Mouse (Mus musculus): ENCODE data around the gene Sub1. TPM values are rescaled to one million over a fixed set of nuclear protein-coding genes. Genes with fewer than 3 reads are reported as not detected.
A peak's percentile ranks its signal among the peaks of the same experiment; 100 is the strongest.

Sub1 gene
- polyA plus RNA-seq (2015; fragmentation: Nextera tagmentation; extraction: Ambion mirVana), result 469 and 476 TPM in 2 replicates

- H3K27ac ChIP-seq, result peak within 1 kb of the TSS; percentile 83
- no peak for ATAC-seq (replicated peaks)
- peaks cover 25% of the 10 kb centered on the region for H3K4me1 ChIP-seq
- H3K36me3 ChIP-seq (replicated peaks), result peaks cover 3% of the 10 kb centered on the region; the same call in 1 of the 2 replicates
- peak within 1 kb of the TSS; percentile 67 for H3K4me2 ChIP-seq
- no peaks in the 10 kb centered on the region for H3K27me3 ChIP-seq (replicated peaks)
- H3K4me3 ChIP-seq, result peak within 1 kb of the TSS; percentile 64
- H3K9me3 ChIP-seq, result no peaks in the 10 kb centered on the region
- H3K9ac ChIP-seq, result peak within 1 kb of the TSS; percentile 68
- 89% methylated on average over 7 of the region's 7 CpGs for WGBS
Measured at GRCm38 (mm10) chr15:11996883-11997282, at the start of gene Sub1. Gene Sub1 (minus strand): TSS chr15:11996983.

GRCm38 (mm10) chr15:12040407-12040710 lies 43.6 kb upstream of the Sub1 start:
- Histone ChIP-seq H3K4me3 (no peak overlapping the region), H3K4me2 (no peak overlapping the region), H3K27ac (peak overlapping the region; percentile 81), H3K9me3 (no peaks in the 10 kb centered on the region), H3K27me3 (replicated peaks) (no peaks in the 10 kb centered on the region), H3K4me1 (peaks cover 21% of the 10 kb centered on the region), H3K36me3 (replicated peaks) (no peaks in the 10 kb centered on the region), H3K9ac (no peak overlapping the region)
- 41% methylated on average over 5 of the region's 5 CpGs for WGBS
- peak; percentile 28 for ATAC-seq (replicated peaks)

- peak; percentile 86 for ATAC-seq (replicated peaks)
- 48% methylated on average over 15 of the region's 15 CpGs for WGBS
- H3K4me3 ChIP-seq, result no peak overlapping the region
- peaks cover 21% of the 10 kb centered on the region for H3K4me1 ChIP-seq
- H3K27ac ChIP-seq, result peak overlapping the region; percentile 81
- no peaks in the 10 kb centered on the region for H3K9me3 ChIP-seq
- H3K27me3 ChIP-seq (replicated peaks), result no peaks in the 10 kb centered on the region
- H3K9ac ChIP-seq, result no peak overlapping the region
- no peaks in the 10 kb centered on the region for H3K36me3 ChIP-seq (replicated peaks)
- H3K4me2 ChIP-seq, result peak overlapping the region; percentile 36
Measured at GRCm38 (mm10) chr15:12039671-12040406, 43.1 kb upstream of the Sub1 start.

DNA sequence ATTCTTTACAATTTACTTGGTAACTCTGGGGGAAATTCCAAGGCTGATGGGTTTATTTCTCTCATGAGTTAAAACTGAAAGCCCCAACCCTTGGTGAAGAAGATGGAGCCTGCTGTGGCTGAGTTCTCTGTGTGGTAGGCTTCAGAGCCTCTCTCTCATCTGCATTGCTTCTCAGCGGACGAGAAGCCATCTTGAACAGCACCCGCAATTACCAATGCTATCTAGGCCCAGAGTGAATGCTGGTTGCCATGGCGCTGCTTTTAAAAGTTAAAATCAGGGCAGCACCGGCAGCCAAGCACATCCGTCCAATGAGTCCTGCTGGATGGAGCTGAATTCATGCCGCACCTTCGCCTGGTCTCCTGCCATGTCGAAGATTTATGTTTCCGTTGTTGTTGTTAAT lies 42.5 kb upstream of the Sub1 start:
- no peaks in the 10 kb centered on the region for H3K36me3 ChIP-seq (replicated peaks)
- ATAC-seq (replicated peaks), result peak; percentile 75
- H3K4me2 ChIP-seq, result peak overlapping the region; percentile 36
- peak overlapping the region; percentile 81 for H3K27ac ChIP-seq
- H3K4me1 ChIP-seq, result peaks cover 21% of the 10 kb centered on the region
- 42% methylated on average over 10 of the region's 10 CpGs for WGBS
- no peak overlapping the region for H3K4me3 ChIP-seq
- no peaks in the 10 kb centered on the region for H3K27me3 ChIP-seq (replicated peaks)
- H3K9me3 ChIP-seq, result no peaks in the 10 kb centered on the region
- no peak overlapping the region for H3K9ac ChIP-seq

GRCm38 (mm10) chr15:12037866-12038625 lies 41.3 kb upstream of the Sub1 start:
- no peak for ATAC-seq (replicated peaks)
- no peak overlapping the region for H3K27ac ChIP-seq
- 79% methylated on average over 10 of the region's 10 CpGs for WGBS

DNA sequence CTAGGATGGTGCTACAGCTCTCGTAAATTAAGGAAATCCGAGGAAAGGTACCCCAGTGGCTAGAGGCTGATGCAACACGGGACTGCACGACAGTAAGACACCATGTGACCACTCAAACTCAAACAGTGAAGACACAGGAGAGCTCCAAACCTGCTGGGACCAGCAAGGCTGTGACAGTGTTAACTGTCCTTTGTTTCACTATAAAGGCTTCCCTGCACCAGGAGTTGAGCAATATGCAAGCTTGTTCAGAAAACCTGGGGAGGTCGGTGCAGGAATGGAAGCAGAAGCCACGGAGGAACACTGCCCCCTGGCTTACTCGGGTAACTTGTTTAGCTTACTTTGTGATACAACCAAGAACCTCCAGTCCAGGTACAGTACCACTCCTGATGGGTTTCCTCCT lies 40.4 kb upstream of the Sub1 start:
- Histone ChIP-seq H3K9me3 (no peaks in the 10 kb centered on the region), H3K27me3 (replicated peaks) (no peaks in the 10 kb centered on the region), H3K36me3 (replicated peaks) (no peaks in the 10 kb centered on the region), H3K4me2 (no peak overlapping the region), H3K9ac (no peak overlapping the region), H3K27ac (no peak overlapping the region), H3K4me3 (no peak overlapping the region), H3K4me1 (peaks cover 21% of the 10 kb centered on the region)
- ATAC-seq (replicated peaks), result no peak
- WGBS, result 55% methylated on average over 7 of the region's 7 CpGs

More at GRCm38 (mm10) chr15:12037866-12038625, 41.3 kb upstream of the Sub1 start:
- Histone ChIP-seq H3K9ac (no peak overlapping the region), H3K36me3 (replicated peaks) (no peaks in the 10 kb centered on the region), H3K4me2 (no peak overlapping the region), H3K4me3 (no peak overlapping the region), H3K27me3 (replicated peaks) (no peaks in the 10 kb centered on the region), H3K9me3 (no peaks in the 10 kb centered on the region), H3K4me1 (peaks cover 21% of the 10 kb centered on the region)

DNA sequence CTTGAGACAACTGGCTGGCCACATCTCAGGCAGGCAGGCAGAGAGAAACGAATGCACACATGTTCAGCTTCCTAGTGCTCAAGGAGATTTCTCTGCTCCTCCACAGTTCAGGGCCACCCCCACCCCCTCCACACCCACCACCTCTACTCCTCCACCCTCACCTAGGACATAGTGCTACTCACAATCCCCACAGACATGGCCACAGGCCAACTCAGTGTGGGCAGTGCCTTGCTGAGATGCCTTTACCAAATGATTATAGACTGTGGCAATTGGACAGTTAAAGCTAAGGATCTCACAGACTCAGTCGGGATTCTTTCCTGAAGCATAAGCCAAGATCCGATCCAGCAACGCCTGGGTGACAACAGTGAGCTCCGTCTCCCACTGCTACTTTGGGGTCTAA lies 39.9 kb upstream of the Sub1 start:
- no peaks in the 10 kb centered on the region for H3K27me3 ChIP-seq (replicated peaks)
- 85% methylated on average over 5 of the region's 5 CpGs for WGBS
- no peak overlapping the region for H3K4me3 ChIP-seq
- H3K27ac ChIP-seq, result no peak overlapping the region
- no peaks in the 10 kb centered on the region for H3K9me3 ChIP-seq
- H3K4me2 ChIP-seq, result no peak overlapping the region
- no peaks in the 10 kb centered on the region for H3K36me3 ChIP-seq (replicated peaks)
- no peak for ATAC-seq (replicated peaks)
- H3K4me1 ChIP-seq, result peaks cover 21% of the 10 kb centered on the region
- no peak overlapping the region for H3K9ac ChIP-seq

- 94% methylated on average over 4 of the region's 4 CpGs for WGBS
- ATAC-seq (replicated peaks), result no peak
- no peaks in the 10 kb centered on the region for H3K27me3 ChIP-seq (replicated peaks)
- no peak overlapping the region for H3K9ac ChIP-seq
- peaks cover 8% of the 10 kb centered on the region for H3K4me1 ChIP-seq
- H3K27ac ChIP-seq, result no peak overlapping the region
- H3K4me3 ChIP-seq, result no peak overlapping the region
- no peaks in the 10 kb centered on the region for H3K36me3 ChIP-seq (replicated peaks)
- no peaks in the 10 kb centered on the region for H3K9me3 ChIP-seq
- no peak overlapping the region for H3K4me2 ChIP-seq
Measured at GRCm38 (mm10) chr15:12034317-12034716, 37.5 kb upstream of the Sub1 start.

DNA sequence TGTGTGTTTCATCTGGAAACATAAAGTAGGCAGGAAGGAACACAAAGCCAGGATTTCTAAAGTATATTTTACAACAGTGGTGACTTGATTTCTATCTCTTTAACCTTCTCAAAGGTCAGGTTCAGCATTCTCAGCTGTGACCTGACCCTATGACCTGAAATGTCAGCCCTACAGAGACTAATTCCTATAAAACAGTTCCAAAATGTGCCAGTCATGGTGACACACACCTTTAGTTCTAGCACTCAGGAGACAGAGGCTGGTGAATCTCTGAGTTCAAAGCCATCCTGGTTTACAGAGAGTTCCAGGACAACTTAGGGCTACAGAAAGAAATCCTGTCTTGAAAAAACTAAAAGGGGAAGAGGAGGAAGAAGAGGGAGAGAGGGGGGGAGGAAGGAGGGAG lies 36.4 kb upstream of the Sub1 start:
- Histone ChIP-seq H3K4me3 (no peak overlapping the region), H3K27me3 (replicated peaks) (no peaks in the 10 kb centered on the region), H3K36me3 (replicated peaks) (no peaks in the 10 kb centered on the region), H3K9ac (no peak overlapping the region), H3K4me2 (no peak overlapping the region), H3K4me1 (no peaks in the 10 kb centered on the region), H3K27ac (no peak overlapping the region), H3K9me3 (no peaks in the 10 kb centered on the region)
- no peak for ATAC-seq (replicated peaks)

GRCm38 (mm10) chr15:12032512-12032911 lies 35.7 kb upstream of the Sub1 start:
- H3K4me2 ChIP-seq, result no peak overlapping the region
- ATAC-seq (replicated peaks), result no peak

GRCm38 (mm10) chr15:12031861-12032260 lies 35.1 kb upstream of the Sub1 start:
- H3K9ac ChIP-seq, result no peak overlapping the region
- no peak overlapping the region for H3K4me3 ChIP-seq
- H3K9me3 ChIP-seq, result no peaks in the 10 kb centered on the region
- ATAC-seq (replicated peaks), result no peak
- 91% methylated on average over 8 of the region's 8 CpGs for WGBS
- H3K27ac ChIP-seq, result no peak overlapping the region
- no peaks in the 10 kb centered on the region for H3K36me3 ChIP-seq (replicated peaks)
- no peaks in the 10 kb centered on the region for H3K4me1 ChIP-seq
- H3K4me2 ChIP-seq, result no peak overlapping the region
- no peaks in the 10 kb centered on the region for H3K27me3 ChIP-seq (replicated peaks)

More at GRCm38 (mm10) chr15:12032512-12032911, 35.7 kb upstream of the Sub1 start:
- Histone ChIP-seq H3K9me3 (no peaks in the 10 kb centered on the region), H3K36me3 (replicated peaks) (no peaks in the 10 kb centered on the region), H3K4me1 (no peaks in the 10 kb centered on the region), H3K9ac (no peak overlapping the region), H3K4me3 (no peak overlapping the region), H3K27me3 (replicated peaks) (no peaks in the 10 kb centered on the region), H3K27ac (no peak overlapping the region)
- 76% methylated on average over 3 of the region's 3 CpGs for WGBS

DNA sequence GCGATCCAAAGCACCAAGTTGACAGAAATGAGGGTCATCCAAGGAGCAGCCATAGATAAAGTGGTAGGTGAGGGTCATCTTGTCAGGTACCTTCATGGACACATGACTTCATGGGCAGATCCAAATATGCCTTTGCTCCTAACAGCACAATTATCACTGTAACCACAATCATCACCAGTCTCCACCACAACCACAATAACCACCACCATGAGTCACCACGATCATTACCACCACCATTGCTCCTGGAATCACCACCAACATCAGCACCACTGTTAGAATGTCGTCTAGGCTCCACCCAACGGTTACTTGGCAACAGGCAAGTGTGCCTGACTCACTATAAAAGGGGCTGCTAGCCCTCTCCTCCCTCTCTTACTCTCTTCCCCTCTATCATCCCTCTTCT lies 33.4 kb upstream of the Sub1 start:
- WGBS, result 78% methylated on average over 4 of the region's 4 CpGs
- H3K4me1 ChIP-seq, result no peaks in the 10 kb centered on the region
- no peak overlapping the region for H3K27ac ChIP-seq
- H3K4me3 ChIP-seq, result no peak overlapping the region
- no peak overlapping the region for H3K9ac ChIP-seq
- no peaks in the 10 kb centered on the region for H3K9me3 ChIP-seq
- no peaks in the 10 kb centered on the region for H3K27me3 ChIP-seq (replicated peaks)
- no peaks in the 10 kb centered on the region for H3K36me3 ChIP-seq (replicated peaks)
- H3K4me2 ChIP-seq, result no peak overlapping the region
- ATAC-seq (replicated peaks), result no peak

- Histone ChIP-seq H3K9ac (no peak overlapping the region), H3K4me1 (no peaks in the 10 kb centered on the region), H3K27ac (no peak overlapping the region), H3K4me3 (no peak overlapping the region), H3K27me3 (replicated peaks) (no peaks in the 10 kb centered on the region), H3K36me3 (replicated peaks) (no peaks in the 10 kb centered on the region), H3K4me2 (no peak overlapping the region), H3K9me3 (no peaks in the 10 kb centered on the region)
- ATAC-seq (replicated peaks), result no peak
- WGBS, result 72% methylated on average over 3 of the region's 3 CpGs
Measured at GRCm38 (mm10) chr15:12027807-12028206, 31.0 kb upstream of the Sub1 start.

Measured in midbrain, embryonic 15.5 days (tissue).